Mouse (Mus musculus): ENCODE measurements around the gene Elavl2.
"Not testable (repeated sequence)": the region's sequence is repeated elsewhere in the genome, so short reads cannot be mapped to it uniquely, and the experiment has no call there.

The Elavl2 gene

DNA sequence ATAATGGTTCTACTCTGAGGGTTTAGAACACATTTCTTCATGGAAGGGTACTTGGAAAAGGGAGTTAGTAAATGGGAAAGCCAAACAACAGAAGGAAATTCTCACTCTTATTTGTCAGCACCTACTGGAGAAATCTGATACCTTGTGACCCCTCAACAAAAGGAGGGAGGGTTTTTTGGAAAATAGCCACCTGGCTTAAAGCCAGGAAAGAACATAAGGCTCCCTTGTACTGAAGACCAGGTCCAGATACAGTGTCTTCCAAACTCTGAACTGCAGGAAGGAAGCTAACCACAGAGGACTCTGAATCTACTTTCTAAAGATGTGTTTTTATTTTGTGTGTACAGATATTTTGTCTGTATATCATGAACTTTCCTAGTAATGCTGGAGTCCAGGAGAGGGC, 102.9 kb downstream of the Elavl2 start:
- no peak for DNase-seq

DNA sequence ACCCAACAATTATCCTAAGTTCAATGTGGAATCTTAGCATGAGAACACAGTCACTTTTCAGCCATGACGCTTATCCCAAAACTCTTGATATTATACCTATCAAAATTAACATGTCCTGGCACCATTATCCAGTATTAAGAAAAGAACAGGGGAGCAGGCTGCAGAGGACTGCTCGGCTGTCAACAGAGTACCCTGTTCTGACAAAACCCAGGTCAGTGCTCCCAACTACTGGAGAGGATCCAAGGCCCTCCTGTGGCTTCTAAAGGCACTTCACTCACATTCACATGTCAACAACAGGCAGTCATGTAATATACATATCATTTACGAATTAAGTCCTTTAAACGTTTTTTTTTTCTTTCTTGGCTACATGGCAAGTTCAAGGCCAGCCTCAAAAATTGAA, 105.3 kb downstream of the Elavl2 start:
- no peak for DNase-seq

DNA sequence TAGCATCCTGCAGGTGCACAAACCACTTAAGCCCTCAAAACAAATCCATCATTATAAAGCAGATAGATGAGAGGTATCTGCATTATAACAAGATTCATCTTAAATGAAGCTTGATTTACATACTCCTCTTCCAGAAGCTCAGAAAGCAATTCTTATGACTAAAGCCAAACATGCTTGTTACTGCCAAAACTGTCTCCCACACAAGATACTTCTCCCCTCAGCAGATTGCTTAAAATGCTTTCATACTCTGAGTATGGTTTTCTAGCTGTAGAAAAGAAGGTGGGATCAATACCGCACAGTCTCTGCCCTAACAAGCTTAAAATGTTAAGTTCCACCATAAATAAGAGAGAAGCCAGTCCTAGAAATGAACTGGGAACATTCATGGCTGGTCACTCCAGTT, 109.1 kb downstream of the Elavl2 start:
- DNase-seq, result no peak

DNA sequence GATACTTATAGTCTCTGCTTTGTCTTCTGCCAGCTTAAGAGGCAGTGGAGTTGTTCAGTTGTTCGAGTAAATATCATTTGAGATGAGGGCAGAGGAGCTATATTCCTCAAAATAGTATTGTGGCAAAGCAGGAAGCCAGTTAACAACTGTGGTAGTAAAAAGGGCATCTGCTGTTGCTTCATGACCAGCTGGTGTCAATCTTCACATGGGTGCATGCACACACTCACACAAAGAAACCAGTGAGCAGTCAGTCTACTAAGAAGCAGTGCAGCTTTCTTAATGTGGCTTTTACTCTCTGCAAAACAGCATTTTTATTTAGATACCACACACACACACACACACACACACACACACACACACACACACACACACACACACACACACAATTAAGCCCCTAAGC, 110.2 kb downstream of the Elavl2 start:
- no peak for DNase-seq

DNA sequence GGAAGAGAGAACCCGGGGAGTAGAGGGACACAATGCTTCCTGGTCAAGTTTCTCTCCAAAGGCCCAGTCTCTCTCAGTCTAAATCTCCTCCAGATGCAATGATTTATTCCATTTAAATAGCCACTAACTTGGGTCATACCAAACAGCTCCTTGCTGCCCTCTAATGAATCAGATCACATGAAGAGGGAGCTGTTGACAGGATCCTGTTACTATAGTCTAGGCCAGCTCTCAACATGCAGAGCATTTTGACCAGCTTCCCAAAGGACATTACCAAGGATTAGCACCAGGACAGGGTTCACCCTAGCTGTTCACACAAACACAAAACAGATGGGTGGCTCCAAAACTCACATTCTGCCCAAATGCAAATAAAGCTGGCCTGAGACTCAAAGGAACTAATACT, 111.4 kb downstream of the Elavl2 start:
- no peak for DNase-seq

DNA sequence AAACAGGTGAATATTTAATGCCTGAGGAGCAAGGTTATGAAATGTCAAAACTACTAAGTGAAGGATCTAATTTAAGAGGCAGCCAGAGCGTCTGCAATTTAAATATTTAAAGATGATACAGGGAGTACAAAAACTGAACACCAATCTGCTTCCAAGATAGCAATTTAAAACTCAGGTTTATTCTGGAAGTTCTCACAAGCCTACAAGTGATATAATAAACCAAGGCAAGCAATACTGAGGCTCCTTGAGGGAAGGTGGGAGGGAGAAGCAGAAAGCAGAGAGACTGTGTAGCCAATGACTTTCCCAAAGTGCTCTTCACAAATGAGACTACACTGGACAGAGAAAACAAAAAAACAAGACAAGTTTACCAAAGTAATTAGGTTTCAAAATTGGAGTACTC, 132.2 kb downstream of the Elavl2 start:
- no peak for DNase-seq

DNA sequence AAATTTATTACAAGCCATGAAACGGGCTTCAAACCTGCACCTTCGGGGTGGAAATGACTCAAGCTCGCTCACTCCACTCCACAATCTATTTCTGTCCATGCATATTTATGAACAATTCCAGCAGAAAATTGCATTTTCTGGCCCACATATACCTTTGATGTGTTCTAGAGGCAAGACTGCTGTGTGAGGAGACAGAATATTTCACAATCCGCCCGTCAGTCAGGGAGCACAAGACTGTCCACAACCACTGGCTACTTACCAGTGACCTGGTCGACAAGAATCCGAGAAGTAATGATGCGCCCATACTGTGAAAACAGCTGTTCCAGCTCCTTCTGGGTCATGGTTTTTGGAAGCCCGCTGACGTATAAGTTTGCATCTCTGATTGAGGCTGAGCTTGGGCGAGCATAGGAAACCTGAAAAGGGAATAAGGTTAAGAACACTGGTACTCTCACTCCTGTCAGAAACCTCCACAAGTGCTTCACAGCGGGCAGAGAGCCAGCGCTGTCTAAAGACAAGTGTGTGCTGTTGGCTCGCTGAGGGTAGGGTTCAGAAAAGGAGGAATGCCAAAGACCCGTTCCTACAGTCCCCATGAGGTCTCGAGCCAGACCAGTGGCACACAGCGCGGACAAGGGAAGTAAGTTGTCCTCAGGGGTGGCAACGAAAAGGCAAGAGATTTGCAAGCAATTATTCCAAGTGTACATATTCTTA, 136.7 kb downstream of the Elavl2 start:
- DNase-seq, result no peak

DNA sequence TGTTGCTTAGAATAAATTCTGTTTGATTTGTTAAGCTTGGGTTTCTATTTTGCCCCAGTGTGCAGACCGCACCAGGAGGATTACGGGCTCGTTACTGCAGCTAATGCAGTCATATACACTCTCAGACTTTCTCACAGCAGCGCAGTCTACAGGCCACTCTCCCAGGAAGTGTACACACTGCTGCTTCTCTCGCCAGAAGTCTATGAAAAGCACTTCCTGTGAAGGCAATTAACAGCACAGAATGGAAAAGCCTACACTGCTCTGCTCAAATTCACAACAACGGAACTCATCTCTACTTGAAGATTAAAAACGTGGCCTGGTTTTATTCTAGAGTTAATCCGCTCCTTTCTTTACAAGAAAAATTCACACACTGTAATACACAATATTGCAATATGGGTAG, 137.7 kb downstream of the Elavl2 start:
- DNase-seq, result no peak

DNA sequence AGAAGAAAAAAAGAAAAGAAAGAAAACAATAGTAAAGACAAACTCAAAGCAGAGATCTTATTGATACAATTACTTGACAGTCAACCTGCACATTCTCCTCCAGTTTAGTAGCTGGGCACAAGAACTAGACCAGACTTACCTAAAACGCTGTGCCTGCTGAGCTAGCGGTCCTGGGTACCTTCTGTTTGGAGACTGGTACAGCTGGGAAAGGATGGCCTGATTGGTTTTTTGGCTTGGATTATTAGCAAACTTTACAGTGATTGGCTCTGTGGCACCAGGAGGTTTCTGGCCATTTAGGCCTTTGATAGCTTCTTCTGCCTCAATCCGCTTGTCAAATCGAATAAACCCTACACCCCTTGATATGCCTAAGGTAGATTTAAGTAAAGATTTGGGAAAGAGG, 140.0 kb downstream of the Elavl2 start:
- no peak for DNase-seq

DNA sequence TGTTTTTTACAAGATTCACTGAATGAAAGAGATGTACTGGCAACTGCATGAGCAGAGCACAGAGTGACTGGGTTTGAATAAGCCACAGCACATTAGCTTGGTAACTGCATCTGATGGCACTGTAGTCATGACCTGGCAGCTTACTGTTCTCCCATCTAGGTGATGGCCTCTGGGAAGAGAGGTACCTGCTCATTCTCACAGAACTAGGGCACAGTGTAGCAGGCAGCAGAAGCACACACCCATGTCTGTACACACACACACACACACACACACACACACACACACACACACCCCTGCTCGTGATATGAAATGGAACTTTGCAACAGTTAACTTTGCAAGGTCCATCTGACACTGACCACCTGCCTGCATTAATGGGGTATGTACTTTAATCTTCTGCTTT, 151.9 kb downstream of the Elavl2 start:
- no peak for DNase-seq

DNA sequence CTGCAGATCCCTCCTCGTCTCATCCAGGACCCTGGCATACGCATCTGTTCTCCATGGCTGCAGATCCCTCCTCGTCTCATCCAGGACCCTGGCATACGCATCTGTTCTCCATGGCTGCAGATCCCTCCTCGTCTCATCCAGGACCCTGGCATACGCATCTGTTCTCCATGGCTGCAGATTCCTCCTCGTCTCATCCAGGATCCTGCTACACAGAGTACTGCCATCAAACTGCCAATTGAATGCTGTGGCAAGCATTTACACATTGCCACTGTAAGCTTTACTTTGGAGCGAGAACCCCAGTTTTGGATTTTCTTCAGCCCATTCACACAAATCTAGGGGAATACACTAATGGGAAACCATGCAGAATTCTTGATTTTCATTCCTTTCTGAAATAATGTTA, 155.4 kb downstream of the Elavl2 start:
- not testable (repeated sequence) for DNase-seq

DNA sequence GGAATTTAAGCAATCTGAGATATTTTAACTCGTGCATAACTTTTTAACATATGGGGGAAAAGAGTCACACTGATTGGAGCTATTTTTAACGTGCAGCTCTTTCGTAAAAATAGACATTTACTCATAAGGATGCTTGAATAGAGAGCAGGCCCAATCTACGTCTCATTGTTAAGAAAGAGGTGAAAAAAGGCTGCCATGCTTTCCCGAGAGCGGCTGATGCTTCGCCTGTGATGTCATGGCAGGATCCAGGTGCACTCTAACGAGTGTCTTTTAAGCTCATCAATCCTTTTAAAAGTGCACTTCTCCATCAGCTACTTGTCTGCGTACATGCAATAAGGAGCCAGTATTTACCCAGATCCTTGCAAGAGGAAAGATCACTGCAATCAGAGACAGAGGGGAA, 156.0 kb downstream of the Elavl2 start:
- no peak for DNase-seq

DNA sequence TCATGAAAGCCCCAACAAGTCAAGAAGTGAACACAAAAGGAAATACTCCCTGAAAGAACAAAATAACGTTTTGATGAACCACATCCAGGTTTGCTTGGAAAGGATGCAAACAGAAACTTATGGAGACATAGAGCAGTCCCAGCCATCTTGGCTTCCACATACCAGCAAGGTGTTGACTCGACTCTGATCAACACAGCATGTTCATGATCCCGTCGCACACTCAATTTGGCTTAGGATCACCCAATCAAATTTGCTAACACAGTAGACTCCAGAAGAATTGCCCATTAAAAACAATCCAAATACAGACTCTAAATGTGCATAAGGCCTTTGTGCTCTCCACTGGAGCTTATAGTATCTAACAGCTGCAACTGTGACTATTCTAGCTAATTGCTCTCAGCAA, 156.7 kb downstream of the Elavl2 start:
- no peak for DNase-seq

DNA sequence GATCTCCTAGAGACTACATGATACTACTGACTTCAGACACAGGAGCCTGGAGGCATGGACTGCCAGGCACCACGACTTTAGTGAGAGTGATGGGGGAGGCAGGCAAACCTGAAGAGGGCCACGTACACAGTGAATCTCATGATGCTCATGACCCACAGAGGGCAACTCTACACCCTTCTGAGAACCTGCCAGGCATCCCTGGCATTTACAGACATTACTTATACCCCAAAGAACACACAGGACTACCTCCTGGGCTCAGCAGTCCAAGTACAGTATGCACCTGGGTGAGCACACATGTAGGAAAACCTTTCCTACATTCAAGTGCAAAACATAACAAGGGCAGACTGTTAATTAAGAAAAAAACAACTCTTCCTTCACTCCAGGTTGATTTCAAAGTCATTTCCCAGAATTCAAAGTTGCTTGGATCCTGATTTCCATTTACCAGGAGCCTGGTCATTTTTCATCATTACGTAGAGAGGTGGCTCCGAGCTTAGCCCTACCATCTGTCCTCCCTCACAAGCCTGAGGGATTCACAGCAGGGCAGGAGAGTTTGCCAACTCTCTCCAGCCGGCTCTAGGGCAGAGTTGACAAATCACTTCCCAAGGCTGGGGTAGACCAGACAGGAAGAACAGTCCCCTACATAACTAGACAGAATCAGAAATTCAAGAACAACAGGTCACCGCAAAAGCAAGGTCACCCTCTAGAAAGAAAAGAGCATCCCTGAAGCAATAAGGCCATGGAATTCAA, 161.7 kb downstream of the Elavl2 start:
- DNase-seq, result no peak

DNA sequence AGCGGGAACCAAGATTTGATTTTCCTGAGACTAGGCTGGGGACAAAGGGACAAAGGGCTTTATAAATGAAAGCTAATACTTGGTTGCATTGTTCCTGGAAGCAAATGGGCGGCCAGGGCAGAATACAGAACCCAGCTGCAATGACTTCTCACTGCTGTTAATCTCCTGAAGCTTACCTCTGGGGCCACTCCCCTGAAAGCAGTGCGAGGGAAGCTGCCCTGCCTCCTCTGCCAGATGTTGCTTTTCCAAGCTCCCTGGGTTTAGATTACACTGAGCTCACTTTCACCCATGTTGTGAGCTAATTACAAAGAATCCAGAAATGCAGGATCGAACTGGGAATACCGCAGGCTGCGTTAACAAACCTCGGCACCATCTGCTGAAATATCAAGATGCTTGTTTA, 163.6 kb downstream of the Elavl2 start:
- DNase-seq, result no peak

DNA sequence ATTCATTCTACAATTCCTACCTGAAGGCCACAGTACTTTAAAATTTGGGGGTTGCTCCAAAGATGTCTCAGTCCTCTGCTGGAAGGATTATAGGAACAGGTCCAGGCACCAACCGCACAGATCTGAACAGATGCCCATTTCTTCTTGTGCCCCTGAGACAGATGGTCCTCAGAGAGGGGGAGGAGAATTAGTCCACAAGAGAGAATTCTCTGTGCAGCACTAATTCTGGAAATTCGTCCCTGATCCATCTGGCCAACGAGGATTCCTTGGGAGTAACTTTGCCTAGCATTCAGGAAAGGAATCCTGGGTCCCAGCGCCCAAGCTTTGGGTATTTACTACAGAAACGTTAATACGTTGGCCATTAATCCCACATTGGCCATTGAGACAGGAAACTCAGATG, 165.6 kb downstream of the Elavl2 start:
- DNase-seq, result no peak

DNA sequence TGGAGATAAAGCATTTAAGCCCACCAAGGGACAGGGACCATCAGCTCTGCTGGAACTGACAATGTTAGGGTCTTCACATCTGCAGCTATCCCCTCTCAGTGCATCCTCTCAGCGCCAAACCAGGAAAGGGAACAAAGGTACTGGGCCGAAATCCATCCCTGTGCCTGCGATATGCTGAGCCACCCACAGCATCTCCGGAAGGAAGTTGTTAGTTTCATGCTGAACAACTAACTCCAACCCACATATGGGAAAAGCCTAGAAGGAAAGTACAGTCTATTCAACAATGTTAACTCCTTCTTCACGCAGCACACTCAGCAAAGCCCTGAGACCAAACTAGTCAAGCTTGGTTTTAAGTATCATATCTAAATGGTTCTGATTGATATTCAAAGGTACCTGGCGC, 167.0 kb downstream of the Elavl2 start:
- DNase-seq, result no peak

DNA sequence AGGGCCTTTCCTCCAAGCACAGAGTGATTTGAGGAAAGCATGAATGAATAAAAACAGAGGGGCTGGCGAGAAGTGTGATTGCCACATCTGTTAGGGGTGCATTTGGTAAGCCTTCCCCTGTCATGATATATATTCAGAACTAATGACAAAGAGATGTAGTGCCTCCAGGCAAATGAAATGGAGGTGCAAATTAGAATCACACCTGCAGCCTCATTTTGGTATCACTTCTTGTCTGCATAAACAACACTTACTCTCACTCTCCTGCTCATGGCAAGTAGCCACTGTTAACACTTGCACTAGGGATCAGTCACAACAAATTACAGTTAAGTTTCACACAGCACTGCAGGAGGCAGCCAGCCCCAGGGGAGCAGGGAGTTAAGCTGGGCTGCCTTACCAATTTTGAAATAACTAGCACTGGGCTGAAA, 170.1 kb downstream of the Elavl2 start:
- no peak for DNase-seq

DNA sequence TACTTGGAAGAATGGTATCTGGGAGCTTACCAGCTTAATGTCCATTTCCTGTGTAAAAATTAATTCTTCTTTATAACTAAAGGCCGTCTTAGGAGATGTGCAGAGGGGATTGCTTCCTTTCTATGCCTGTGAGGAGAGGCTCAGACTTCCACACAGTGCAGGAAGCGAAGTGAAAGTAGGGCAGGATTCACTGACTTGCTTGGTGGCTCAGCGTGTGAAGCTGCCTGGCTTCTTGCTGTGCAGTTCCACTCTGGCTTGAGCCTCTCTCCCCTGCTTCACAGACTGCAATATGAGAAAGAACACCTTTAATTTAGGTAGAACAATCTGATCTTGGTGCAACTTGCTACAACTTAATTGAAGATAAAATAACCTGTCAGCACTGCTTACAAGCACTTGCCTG, 172.2 kb downstream of the Elavl2 start:
- DNase-seq, result no peak

DNA sequence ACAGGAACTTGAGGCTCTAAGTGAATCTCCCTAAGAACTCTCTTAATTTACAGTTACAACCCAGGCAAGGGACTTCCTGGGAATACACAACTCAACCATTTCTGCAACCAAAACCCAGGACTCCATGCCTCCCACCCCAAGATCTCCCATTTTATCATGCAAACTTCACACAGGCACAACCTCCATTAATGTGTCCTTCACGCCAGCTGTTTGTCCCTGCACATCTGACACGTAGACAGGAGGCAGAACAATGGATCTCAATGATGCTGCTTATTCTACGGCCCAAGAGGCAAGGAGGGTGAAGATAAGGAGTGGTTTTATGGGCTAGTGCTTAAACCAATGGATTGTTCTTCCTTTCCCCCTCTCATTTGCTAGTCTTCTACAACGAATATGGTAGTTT, 176.8 kb downstream of the Elavl2 start:
- no peak for DNase-seq

DNA sequence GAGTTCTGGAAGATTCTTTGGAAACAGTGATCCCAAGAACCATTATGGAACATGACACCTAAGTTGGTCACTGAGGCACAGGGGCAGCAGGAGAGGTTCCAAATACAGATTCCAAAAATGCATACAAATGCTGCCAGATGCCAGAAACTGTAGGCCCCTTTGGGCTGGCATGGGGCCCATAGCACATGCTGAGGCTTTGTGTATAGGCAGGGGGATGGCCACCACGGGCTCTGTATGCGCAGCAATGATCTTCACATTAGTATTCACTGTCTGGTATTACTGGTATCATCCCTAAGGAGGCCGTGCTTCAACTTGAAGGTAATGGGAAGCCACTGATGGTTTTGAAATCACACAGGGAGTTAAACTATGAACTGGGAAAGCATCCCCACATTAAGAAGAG, 181.3 kb downstream of the Elavl2 start:
- DNase-seq, result no peak

DNA sequence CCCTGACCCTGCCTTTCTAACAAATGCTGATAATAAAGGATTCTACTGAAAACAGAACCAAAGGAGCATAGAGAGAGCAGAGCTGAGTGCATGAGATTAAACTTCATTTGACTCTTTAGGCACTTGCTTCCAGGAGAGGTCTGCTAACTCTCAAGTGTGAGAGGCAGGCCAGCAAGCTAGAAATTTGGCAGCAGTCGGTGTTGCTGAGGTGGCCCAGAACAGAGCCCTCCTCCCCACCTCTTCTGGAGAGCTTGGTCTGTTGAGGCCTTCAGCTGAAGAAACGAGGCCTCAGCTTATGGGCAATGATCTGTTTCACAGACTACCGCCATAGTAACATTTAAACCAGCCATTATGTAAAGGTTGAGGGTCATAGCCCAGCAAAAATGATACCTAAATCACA, 186.7 kb downstream of the Elavl2 start:
- no peak for DNase-seq

DNA sequence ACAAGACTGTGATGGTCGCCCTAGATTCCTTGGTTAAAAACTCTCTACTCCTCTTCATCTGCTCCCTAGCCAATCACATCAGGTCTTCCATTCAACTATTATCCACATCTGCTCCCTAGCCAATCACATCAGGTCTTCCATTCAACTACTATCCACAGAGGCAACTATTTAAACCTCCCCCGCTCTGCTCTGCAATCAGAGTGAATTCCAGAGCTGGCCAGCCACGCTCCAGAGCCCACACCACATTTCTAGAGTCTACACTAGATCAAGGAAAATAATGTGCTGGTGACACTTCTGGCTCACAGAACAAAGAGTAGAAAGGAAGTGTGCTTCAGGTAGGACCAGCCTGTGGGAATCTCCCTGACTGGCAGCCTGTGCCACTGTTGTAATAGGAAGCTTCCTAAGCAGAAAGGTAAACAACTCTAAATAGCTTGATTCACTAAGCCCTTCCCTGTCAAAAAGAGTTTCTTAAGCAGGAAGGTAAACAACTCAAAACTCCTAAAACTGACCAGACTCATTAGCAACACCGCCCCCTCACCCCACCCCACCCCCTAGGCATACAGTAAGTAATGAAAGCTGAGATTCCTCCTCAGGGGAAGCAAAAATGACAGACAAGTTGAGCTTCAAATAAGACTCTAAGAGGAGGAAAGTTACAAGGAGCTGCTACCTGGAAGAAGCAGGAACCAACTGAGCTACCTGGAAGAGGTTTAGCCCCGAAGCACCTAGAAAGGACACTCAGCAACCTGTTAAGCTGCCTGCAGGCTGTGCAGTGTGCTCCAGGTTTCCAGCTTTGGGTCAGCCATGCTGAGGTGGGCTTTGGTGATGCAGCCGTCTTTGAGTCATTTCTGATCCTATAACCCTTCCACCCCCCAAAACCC, 191.9 kb downstream of the Elavl2 start:
- DNase-seq, result no peak

Measured in kidney, adult 11 months (tissue).